Mouse (Mus musculus): ENCODE data around the gene Gch1. TPM values are rescaled to one million over a fixed set of nuclear protein-coding genes. Genes with fewer than 3 reads are reported as not detected.

The Gch1 gene
- total RNA-seq, 2 experiments from 2014 or later, result 2.0 to 2.6 TPM

DNA sequence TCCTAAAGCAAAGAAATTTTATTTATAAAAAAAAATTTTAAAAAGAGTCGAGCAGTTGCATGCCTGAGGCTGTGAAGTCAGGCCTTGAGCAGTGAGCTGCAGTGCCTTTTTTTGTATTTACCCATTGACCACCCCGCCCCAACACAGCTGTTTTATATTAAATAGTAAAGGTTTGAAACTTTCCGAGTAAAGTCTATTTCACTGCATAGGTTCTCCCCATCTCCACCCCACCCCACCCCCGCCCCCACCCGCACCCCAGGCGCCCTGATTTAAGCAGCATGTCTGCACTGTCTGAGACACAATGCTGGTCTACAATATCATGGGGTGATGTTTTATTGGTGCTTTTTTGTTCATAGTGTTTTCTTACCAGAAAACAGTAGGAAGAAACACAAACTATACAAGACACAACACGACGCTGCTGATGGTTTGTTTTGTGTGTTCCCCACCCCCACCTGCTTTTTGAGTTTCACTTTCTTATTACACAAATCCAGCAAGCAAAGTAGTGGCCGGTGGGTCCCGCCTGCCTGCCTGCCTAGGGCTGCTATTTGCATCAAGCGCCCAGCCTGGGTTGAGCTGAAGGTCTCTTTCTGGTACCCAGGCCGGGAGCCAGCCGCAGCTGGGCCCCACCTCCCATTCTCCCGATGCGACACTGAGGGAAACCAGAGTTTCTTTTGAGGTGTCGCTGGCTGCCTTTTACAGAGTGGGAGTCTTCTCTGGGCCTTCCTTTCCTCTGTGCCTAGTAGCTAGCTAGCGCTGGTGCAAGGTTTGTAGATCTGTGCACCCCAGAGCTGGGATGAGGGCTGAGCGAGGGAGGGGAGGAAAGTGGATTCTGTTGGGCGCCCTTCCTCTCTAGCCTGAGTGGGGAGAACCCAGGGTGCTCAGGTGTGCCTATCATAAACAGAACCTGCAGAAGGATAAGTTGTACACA is 84.7 kb downstream of the Gch1 start:
- intact Hi-C loops (cut with DNase I), result no loop called here
- no peak for DNase-seq

Other genes starting within 250 kb of the Gch1 start
- under 1 TPM; 0.59 to 0.64 TPM for gene Wdhd1, start 87.4 kb upstream of the Gch1 start, total RNA-seq (2021)
- gene Socs4, start 87.5 kb upstream of the Gch1 start, total RNA-seq (2021), result 1 to 10 TPM; 6.2 to 6.5 TPM
- gene Mapk1ip1l, start 108.9 kb upstream of the Gch1 start, total RNA-seq (2021), result 10 to 100 TPM; 21.6 to 22.5 TPM
- 1 to 10 TPM; 2.8 to 5.8 TPM for gene Lgals3, start 178.3 kb upstream of the Gch1 start, total RNA-seq (2021)
- under 1 TPM; 0.49 to 0.56 TPM for gene Dlgap5, start 229.0 kb upstream of the Gch1 start, total RNA-seq (2021)